Mouse (Mus musculus) adrenal gland, postnatal 25 days (tissue): ENCODE data around the gene Zfp759. TPM values are rescaled to one million over a fixed set of nuclear protein-coding genes. Genes with fewer than 3 reads are reported as not detected.

Experiments
- total RNA-seq: library from RNA; stranded (reverse); gene quantifications from 2 replicates; pipeline ENCODE4 v1.2.3, GENCODE M21; 2021

Zfp759 gene
- total RNA-seq, 1 experiment from 2014 or later: 5.7 TPM

Other genes with a start within 250 kb of the Zfp759 start
- gene Gm10767, start 216.7 kb upstream of the Zfp759 start, total RNA-seq: 1.00 and 2.8 TPM in 2 replicates
- 2.5 and 2.7 TPM in 2 replicates for gene Zfp712, start 60.5 kb upstream of the Zfp759 start, total RNA-seq
- 0.46 and 2.2 TPM in 2 replicates for gene Zfp708, start 23.7 kb upstream of the Zfp759 start, total RNA-seq
- gene Gm28557, start 13.1 kb upstream of the Zfp759 start, total RNA-seq: 7.8 and 9.5 TPM in 2 replicates
- 1.3 and 1.7 TPM in 2 replicates for gene Rslcan18, start 5.4 kb upstream of the Zfp759 start, total RNA-seq
- 7.9 and 8.5 TPM in 2 replicates for gene Rsl1, start 51.5 kb downstream of the Zfp759 start, total RNA-seq
- 2.5 and 2.8 TPM in 2 replicates for gene Zfp455, start 72.8 kb downstream of the Zfp759 start, total RNA-seq
- 4.0 and 5.8 TPM in 2 replicates for gene Zfp458, start 156.8 kb downstream of the Zfp759 start, total RNA-seq
- 3.7 and 5.8 TPM in 2 replicates for gene Zfp457, start 184.8 kb downstream of the Zfp759 start, total RNA-seq
- 6.2 and 7.4 TPM in 2 replicates for gene Zfp595, start 210.9 kb downstream of the Zfp759 start, total RNA-seq
- 1.2 TPM in 1 of 2 replicates, not detected in the other for gene Gm28044, start 238.9 kb downstream of the Zfp759 start, total RNA-seq
- gene Zfp953, start 238.9 kb downstream of the Zfp759 start, total RNA-seq: 4.1 and 4.9 TPM in 2 replicates